Mouse (Mus musculus) forebrain, embryonic 10.5 days (tissue): ENCODE measurements at regions not wholly inside any gene's neighbourhood (a gene's known extent, or its start where the extent isn't known, plus 50 kb on each side); places are given as distances from the start of the nearest gene placed in this dataset.

Source experiments
- DNase-seq: peaks from one replicate; pipeline ENCODE4 v3.0.0-alpha.2; 2017; ENCODE audit warnings: low spot score; ENCODE audit errors: extremely low spot score
- H3K27ac ChIP-seq: fragments of 300-500 bp; sonication (generic); 2 replicates; pipeline ENCODE4 v1.5.1; 2016; ENCODE audit warnings: mild to moderate bottlenecking
- H3K27me3 ChIP-seq: fragments of 300-500 bp; sonication (generic); 2 replicates; pipeline ENCODE4 v1.6.1; 2016; ENCODE audit warnings: mild to moderate bottlenecking; ENCODE audit not compliant: poor library complexity, severe bottlenecking
- H3K36me3 ChIP-seq: fragments of 300-500 bp; sonication (generic); replicated peaks from 2 replicates; pipeline ENCODE4 v1.6.1; 2016; ENCODE audit warnings: mild to moderate bottlenecking, moderate library complexity
- H3K4me1 ChIP-seq: fragments of 300-500 bp; sonication (generic); 2 replicates; pipeline ENCODE4 v1.6.1; 2016
- H3K4me3 ChIP-seq: fragments of 300-500 bp; sonication (generic); 2 replicates; pipeline ENCODE4 v1.5.1; 2016; ENCODE audit warnings: mild to moderate bottlenecking, moderate library complexity
- H3K9me3 ChIP-seq: fragments of 300-500 bp; sonication (generic); 2 replicates; pipeline ENCODE4 v1.6.1; 2016; ENCODE audit warnings: mild to moderate bottlenecking, moderate library complexity
- WGBS: fragments of 180-500 bp; shearing (Covaris S2); methylation state at CpG from one replicate; pipeline ENCODE4 v1.1.7; 2016; 5-methylcytosine and 5-hydroxymethylcytosine counted together
- microRNA-seq: library from miRNA; unstranded; fragments of <30 nt; microRNA quantifications from one replicate; pipeline ENCODE4, GENCODE M21; 2017

DNA sequence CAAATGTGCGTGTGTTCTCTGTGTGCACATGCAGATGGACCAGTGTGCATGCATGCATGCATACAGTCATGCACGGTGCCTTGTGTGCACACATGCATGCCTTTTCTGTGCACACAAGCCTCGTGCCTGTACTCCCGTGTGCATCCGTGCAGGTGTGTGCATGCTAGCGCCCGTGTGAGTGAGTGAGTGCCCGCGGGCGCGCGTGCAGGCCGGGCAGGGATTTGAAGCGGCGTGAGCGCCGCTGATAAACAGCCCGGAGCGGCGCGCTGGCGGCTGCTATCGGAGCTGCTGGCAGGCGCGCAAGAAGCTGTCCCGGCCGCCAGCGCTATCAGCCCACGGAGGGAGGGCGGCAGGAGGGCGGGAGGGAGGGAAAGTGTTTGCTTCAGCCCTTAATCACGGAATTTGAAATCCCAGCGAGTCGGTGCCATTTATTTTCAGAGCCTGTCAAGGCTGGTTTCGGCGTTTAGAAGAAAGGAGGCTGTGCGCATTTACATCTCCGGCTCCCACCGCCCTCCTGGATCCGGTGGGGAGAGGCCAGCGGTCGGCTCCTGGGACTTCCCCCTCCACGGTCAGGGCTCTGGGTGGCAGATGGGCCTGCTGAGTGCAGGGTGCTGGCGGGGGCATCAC is 82.1 kb downstream of the Cstad start:
- H3K27ac ChIP-seq, result peak overlapping the region; percentile 83
- WGBS, result under 1% methylated on average over 44 of the region's 44 CpGs
- DNase-seq, result peak; percentile 51
- H3K9me3 ChIP-seq, result peaks cover 22% of the 10 kb centered on the region
- H3K27me3 ChIP-seq, result peaks cover 32% of the 10 kb centered on the region
- H3K36me3 ChIP-seq, result no peaks in the 10 kb centered on the region
- peak overlapping the region; percentile 52 for H3K4me3 ChIP-seq
- H3K4me1 ChIP-seq, result peaks cover 36% of the 10 kb centered on the region

- H3K4me1 ChIP-seq, result peaks cover 34% of the 10 kb centered on the region
- peaks cover 37% of the 10 kb centered on the region for H3K27me3 ChIP-seq
- H3K36me3 ChIP-seq, result no peaks in the 10 kb centered on the region
- 2% methylated on average over 7 of the region's 7 CpGs for WGBS
- no peak for DNase-seq
- peak overlapping the region; percentile 83 for H3K27ac ChIP-seq
- peaks cover 22% of the 10 kb centered on the region for H3K9me3 ChIP-seq
- peak overlapping the region; percentile 52 for H3K4me3 ChIP-seq
Measured at GRCm38 (mm10) chr2:30676450-30676832, 81.6 kb downstream of the Cstad start.

GRCm38 (mm10) chr2:30675839-30676238 is 81.0 kb downstream of the Cstad start:
- H3K27ac ChIP-seq, result peak overlapping the region; percentile 83
- peaks cover 42% of the 10 kb centered on the region for H3K27me3 ChIP-seq
- no peak for DNase-seq
- WGBS, result 95% methylated on average over 2 of the region's 2 CpGs
- peaks cover 34% of the 10 kb centered on the region for H3K4me1 ChIP-seq
- H3K9me3 ChIP-seq, result peaks cover 22% of the 10 kb centered on the region
- no peaks in the 10 kb centered on the region for H3K36me3 ChIP-seq
- no peak overlapping the region for H3K4me3 ChIP-seq

DNA sequence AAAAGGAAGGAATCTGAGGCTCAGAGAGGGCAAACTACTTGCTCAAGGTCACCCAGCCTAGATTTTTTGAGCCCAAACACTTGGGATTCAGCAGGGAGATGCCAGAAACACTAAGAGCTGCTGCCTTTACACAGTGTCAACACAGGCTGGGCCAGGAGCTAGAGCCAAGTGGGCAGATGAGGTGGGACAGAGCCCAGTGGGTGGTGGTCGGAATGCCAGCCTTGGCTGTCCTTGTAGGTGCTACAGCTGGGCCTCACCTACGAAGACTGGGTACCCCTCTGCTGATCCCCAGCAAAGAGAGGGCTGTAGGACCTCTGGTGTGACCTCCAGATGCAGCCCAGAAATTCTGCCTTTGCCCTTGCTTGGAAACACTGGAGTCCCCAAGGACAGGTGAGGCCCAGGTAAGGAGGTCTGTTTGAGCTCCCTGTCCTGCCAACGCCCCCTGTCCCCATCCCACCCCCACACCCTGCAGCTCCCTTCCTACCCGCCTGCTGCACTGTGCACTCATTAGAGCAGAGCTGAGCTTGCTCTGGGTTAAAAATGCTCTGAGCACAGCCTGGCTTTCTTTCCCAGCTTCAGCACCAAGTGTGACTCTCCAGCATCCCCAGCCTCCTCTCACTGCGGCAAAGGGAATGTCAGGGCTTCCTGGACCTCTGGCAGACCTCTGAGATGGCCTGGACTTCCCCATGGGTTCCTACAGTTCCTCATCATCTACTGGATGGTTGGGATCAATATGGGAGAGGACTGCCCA is 76.2 kb downstream of the Cstad start:
- peaks cover 50% of the 10 kb centered on the region for H3K4me1 ChIP-seq

DNA sequence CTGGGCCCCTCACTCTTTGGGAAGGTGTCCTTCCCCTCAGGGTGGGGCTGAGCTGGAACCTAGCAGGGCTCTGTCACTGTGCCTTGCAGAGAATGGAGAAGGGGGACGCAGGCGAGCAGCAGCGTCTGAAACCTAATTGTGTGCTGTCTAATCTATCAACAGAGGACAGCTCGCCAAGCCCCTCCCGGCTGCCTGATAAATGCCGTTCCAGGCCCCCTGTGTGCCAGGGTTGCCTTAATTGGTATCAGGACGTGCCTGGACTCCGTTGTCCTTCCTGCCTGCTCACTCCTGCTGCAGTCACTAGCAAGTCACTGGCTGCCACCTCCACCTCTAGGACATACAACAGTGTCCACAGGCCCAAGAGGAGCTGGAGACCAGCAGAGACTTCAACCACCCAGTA is 72.6 kb downstream of the Cstad start:
- H3K36me3 ChIP-seq, result no peaks in the 10 kb centered on the region
- WGBS, result 12% methylated on average over 8 of the region's 8 CpGs
- H3K27ac ChIP-seq, result peak overlapping the region; percentile 74
- H3K4me1 ChIP-seq, result peaks cover 58% of the 10 kb centered on the region
- 0 out of 2 replicates have a peak, but pooled peaks cover 11% of the 10 kb centered on the region for H3K27me3 ChIP-seq
- no peaks in the 10 kb centered on the region for H3K9me3 ChIP-seq
- no peak overlapping the region for H3K4me3 ChIP-seq
- no peak for DNase-seq

More for the DNA sequence above, 76.2 kb downstream of the Cstad start:
- DNase-seq, result no peak
- H3K36me3 ChIP-seq, result no peaks in the 10 kb centered on the region
- peak overlapping the region; percentile 74 for H3K27ac ChIP-seq
- H3K4me3 ChIP-seq, result no peak overlapping the region
- peaks cover 16% of the 10 kb centered on the region for H3K27me3 ChIP-seq
- WGBS, result 72% methylated on average over 5 of the region's 5 CpGs
- H3K9me3 ChIP-seq, result peaks cover 9% of the 10 kb centered on the region; the same call in 1 of the 2 replicates

- no peak for DNase-seq
- Histone ChIP-seq H3K4me3 (0 out of 2 replicates have a peak overlapping the region, but pooled peaks have one; percentile 4), H3K27ac (peak overlapping the region; percentile 97), H3K36me3 (no peaks in the 10 kb centered on the region), H3K4me1 (peaks cover 77% of the 10 kb centered on the region), H3K27me3 (peaks cover 17% of the 10 kb centered on the region), H3K9me3 (no peaks in the 10 kb centered on the region)
- 33% methylated on average over 10 of the region's 10 CpGs for WGBS
Measured at GRCm38 (mm10) chr2:30661147-30661546, 66.3 kb downstream of the Cstad start.

GRCm38 (mm10) chr2:30660613-30660991 is 65.8 kb downstream of the Cstad start:
- Histone ChIP-seq H3K4me1 (peaks cover 80% of the 10 kb centered on the region), H3K27ac (peak overlapping the region; percentile 97), H3K4me3 (peak overlapping the region; percentile 4; the same call in 1 of the 2 replicates), H3K9me3 (no peaks in the 10 kb centered on the region), H3K36me3 (no peaks in the 10 kb centered on the region), H3K27me3 (peaks cover 20% of the 10 kb centered on the region)
- 10% methylated on average over 10 of the region's 10 CpGs for WGBS
- peak; percentile 55 for DNase-seq

GRCm38 (mm10) chr2:30659836-30660612 is 65.2 kb downstream of the Cstad start:
- H3K36me3 ChIP-seq, result no peaks in the 10 kb centered on the region
- no peaks in the 10 kb centered on the region for H3K9me3 ChIP-seq
- peaks cover 20% of the 10 kb centered on the region for H3K27me3 ChIP-seq
- no peak for DNase-seq
- WGBS, result 27% methylated on average over 11 of the region's 11 CpGs
- peaks cover 81% of the 10 kb centered on the region for H3K4me1 ChIP-seq
- peak overlapping the region; percentile 97 for H3K27ac ChIP-seq
- H3K4me3 ChIP-seq, result peak overlapping the region; percentile 55; the same call in 1 of the 2 replicates

DNA sequence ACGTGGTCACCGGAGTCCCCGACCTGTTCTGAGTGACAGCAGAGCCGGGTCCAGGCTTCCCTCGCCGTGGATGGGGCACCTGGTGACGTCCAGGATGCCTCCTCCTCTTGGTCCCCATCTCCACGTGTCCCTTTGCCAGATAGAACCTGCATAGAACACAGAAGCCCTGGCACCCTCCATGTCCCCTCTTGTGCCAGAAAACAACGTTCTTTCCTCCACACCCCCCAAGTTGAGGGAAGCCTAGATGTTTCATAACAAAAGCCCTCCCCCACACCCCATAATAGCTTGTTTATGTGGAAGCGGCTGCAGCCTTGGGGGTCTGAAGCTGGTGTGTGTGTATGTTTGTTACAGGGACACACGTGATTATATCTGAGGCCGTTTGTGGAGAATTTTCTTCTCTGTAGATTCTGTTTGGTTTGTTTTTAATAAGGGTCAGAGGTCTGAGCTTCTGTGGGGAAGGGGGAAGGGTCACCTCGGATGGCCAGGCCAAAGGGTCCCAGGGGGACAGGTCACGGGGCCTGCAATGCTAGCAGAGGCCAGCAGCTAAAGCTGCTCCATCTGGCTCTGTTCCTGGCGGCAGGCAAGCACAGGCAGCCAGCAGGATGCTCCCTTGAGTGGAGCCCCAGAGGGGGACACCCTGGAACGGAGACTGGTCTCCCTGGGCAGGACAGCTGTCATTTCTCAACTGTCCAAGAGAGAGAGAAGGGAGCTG is 64.2 kb downstream of the Cstad start:
- DNase-seq, result peak; percentile 69
- Histone ChIP-seq H3K27me3 (peaks cover 20% of the 10 kb centered on the region), H3K9me3 (no peaks in the 10 kb centered on the region), H3K4me3 (peak overlapping the region; percentile 55), H3K4me1 (peaks cover 84% of the 10 kb centered on the region), H3K27ac (peak overlapping the region; percentile 97), H3K36me3 (no peaks in the 10 kb centered on the region)
- 2% methylated on average over 16 of the region's 16 CpGs for whole genome bisulfite sequencing

Small RNA genes in the stretch of these regions (microRNA-seq; reads per million reads assigned to microRNA genes)
- 2.1 reads per million for gene Mir3089
